Mouse (Mus musculus): Measurements from ENCODE around the gene Pcdh15.

- no peak for TF ChIP-seq CTCF (IDR thresholded peaks at IDR 0.05; ENCODE audit: low read depth)
- no peak for TF ChIP-seq EP300 (IDR thresholded peaks at IDR 0.05; ENCODE audit: low read depth)
Observed at GRCm38 (mm10) chr10:74631314-74631713, 1532.2 kb downstream of the Pcdh15 start.
